Mouse (Mus musculus): Measurements from ENCODE around the gene Gm16513. TPM values are rescaled to one million over a fixed set of nuclear protein-coding genes. Genes with fewer than 3 reads are reported as not detected.
"Not testable (repeated sequence)": the region's sequence is repeated elsewhere in the genome, so short reads cannot be mapped to it uniquely, and the experiment has no call there.

The Gm16513 gene
- not detected for total RNA-seq (2021)

GRCm38 (mm10) chr5:95182324-95182723 is at the start of gene Gm16513:
Gene Gm16513 (plus strand): TSS chr5:95182624.
- DNase-seq (ENCODE audit: low spot score); intact Hi-C loops (cut with DNase I): not testable (repeated sequence)

Other genes starting within 250 kb of the Gm16513 start
- gene Gm6367, start 194.0 kb upstream of the Gm16513 start, total RNA-seq (2021): not detected
- not detected for gene Gm7942, start 75.7 kb upstream of the Gm16513 start, total RNA-seq (2021)
- not detected for gene Gm10424, start 90.1 kb downstream of the Gm16513 start, total RNA-seq (2021)
- not detected for gene Gm3259, start 123.3 kb downstream of the Gm16513 start, total RNA-seq (2021)

Measured in heart, postnatal 25 days (tissue).